Mouse (Mus musculus) spleen, adult 12 weeks (tissue): ENCODE measurements around the gene Nars2.

Source experiments
- DNase-seq: peaks from one replicate; pipeline ENCODE4 v3.0.0; 2022; ENCODE audit warnings: low spot score

The Nars2 gene

DNA sequence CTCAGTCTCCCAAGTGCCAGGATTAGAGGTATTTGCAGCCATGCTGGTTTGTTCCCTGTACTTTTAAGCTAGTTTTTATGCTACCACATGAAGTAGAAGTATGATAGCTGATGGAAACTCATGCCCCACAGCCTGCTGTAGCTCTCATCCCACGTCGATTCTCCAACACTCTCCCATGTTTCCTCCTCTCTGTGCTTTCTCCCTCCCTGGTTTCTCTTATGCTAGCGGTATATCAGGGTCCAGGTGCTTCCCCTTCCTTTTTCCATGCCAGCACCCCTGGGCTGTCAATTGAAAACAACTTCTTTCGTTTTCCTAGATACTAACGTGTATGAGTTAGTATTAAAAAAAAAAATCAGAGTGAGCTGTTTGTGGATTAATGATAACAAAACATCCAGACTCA, 120.8 kb downstream of the Nars2 start:
- DNase-seq = no peak

DNA sequence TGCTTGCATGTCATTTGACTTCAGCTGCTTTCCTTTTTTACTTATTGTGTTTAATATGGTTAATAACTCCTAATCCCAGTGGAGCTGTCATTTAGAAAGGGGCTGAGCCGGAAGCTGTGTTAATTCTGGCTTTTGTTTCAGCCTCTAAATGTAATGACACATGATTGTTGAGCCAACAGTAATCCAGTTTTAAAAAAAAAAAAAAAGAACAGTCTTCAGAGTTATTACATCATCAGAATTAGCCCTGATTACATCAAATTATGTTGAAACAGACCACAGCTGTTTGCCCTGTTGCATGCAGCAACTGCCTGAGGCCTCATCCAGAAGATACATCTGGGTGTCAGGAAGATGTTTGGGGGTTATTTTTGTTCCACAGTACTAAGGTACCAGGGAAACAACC, 123.7 kb downstream of the Nars2 start:
- no peak for DNase-seq

DNA sequence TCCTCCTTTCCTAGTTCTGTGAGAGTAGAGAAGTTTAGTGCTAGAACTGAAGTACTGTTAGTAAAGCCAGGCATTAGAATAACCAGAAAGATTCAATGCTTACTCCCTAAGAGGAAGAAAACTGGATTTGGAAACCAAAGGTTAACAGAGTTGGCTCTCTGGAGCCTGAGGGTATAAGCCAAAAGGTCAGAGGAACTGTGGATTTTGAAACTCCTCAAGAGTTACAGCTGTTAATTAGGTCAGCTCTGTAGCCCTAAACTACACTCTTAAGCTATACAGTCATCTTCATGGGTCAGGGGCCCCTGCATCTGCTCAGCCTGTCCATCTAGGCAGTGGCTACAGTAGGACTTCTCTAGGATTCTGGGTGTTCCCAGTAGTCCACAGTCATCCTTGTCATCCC, 125.7 kb downstream of the Nars2 start:
- no peak for DNase-seq

DNA sequence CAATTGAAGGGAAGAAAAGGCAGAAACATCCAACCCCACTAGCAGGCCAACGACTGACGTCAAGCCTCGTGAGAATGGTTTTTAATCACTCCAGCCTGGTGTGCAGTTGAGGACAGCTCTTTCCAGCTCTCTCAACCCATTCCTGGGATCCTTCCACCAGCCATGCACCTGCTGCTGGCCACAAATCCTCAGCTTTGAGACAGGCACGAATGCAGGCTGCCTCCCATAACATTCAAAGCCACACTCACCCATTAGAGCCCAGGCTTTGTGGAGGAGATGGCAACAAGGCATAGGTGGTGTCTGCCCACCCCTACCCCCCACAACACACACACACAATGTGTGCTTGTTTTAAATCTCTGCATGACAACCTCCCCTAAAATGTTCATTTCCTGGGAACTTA, 127.4 kb downstream of the Nars2 start:
- no peak for DNase-seq

DNA sequence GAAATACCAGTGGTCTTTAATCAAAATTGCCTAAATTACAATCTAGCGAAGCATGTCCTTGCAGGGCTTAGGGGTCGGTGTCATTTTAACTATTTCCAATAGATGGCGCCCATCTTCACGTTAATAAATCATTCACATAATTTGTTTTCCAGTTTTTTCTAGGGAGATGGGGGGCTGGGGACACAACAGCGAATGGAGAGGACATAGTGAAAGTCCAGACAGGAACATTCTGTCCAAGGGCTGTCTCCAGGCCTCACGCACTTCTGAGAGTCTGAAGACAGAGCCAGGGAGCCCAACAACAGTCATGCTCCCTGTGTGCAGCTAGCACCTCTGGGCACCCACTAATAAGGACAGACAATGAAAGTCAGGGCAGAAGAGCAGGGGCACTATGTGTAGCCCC, 127.8 kb downstream of the Nars2 start:
- no peak for DNase-seq

DNA sequence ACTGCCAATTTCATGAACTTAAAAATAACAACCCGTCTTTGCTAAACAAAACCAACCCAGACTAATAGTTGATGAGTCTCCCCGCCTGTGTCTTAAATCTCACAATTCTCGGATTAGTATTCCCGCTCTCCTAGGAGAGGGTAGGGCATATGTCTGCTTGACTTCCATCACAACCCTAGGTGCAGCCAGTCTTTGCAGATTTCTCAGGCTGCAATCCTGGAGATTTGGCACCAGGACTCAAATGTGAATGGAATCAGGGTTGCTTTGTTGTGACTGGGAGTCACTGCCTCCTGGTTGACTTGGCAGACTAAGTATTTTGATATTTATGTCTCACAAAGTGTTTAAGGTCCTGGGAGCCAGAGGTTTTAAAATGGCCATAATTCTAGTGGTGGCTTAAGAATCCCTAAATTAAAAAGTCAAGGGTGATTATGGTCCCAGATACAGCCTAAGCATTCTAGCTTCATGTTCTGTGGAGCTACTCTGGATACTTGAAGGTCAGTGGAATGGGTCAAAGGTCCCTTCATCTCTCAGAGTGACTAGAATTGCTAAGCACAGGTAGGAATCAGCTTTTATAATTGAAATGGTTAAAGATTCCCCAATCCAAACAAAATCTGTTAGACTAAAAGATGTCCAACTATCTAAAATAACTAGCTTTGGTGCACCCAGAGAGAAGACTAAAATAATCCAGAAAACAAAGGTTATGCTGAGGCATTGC, 128.5 kb downstream of the Nars2 start:
- no peak for DNase-seq

DNA sequence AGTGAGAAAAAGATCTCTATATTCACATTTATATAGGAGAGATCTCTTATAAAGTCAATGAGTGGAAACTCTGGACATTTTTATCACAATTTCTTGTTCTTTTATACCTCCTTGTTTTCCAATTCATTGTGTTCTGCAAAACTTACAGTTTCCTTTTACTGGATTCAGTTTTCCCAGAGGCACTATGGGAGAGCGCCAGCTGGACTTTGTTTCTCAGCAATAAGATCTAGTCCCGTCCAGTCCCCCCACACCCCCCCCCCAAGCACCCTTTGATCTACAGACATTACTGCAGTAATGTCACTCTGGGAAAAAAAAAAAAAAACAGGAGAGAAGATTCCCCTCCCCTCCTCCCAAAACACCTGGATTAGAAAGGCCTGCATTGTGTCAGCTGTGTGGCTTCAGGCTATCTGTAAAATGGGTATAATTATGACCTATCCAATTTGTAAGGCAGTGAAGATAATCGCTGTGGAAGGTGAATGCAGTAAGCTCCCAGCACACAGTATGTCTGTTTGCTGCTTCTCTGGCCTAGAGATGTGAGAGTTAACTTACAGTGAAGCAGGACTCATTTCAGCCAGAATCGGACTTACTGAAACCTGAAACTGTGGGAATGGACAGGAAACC, 129.4 kb downstream of the Nars2 start:
- DNase-seq = no peak

DNA sequence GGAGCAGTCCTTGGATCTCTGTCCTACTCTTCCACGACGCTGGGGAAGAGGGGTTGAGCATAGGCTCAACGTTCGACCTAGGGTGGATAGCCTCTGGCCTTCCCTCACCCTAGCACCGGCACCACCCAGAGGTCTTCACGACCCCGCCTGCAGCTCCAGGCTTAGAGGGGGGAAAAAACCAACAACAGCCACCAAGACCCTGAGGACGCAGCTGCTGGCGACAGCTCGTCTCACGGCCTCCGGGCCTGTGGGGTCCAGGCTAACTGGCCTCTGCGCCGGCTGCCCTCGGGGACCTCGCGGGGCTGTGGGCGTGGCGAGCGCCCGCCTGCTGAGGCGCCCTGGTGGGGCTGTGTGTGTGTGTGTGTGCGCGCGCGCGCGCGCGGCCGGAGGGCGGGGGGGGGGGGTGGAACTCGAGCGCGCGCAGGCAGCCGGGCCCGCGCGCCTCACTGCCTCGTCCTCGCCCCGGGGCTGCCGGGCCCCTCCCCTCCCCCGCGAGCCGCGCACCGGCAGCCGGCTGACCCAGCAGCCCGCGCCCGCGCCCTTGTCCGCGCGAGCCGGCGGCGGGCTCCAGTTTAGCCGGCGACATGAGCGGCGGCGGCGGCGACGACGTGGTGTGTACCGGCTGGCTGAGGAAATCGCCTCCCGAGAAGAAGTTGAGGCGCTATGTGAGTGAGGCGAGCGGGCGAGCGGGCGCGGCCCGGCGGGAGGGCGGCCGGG, 130.1 kb downstream of the Nars2 start, which contains the start of gene Gab2:
TSS of gene Gab2 (plus strand) at position 345 of the 717 bp plus-strand sequence.
- DNase-seq = peak; percentile 32

DNA sequence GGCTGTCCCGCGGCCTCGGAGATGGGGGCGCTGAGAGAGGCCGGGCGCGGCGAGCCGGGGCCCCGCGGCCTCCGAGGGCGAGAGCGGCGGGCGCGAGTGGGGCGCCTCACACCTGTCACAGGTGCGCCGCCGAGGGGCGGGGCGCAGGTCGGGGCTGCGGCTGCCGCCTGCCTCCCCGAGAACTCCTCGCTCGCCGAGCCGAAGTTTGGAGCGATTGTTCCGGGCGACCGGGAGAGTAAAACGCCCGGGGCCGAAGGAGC, 130.6 kb downstream of the Nars2 start:
- DNase-seq = no peak

DNA sequence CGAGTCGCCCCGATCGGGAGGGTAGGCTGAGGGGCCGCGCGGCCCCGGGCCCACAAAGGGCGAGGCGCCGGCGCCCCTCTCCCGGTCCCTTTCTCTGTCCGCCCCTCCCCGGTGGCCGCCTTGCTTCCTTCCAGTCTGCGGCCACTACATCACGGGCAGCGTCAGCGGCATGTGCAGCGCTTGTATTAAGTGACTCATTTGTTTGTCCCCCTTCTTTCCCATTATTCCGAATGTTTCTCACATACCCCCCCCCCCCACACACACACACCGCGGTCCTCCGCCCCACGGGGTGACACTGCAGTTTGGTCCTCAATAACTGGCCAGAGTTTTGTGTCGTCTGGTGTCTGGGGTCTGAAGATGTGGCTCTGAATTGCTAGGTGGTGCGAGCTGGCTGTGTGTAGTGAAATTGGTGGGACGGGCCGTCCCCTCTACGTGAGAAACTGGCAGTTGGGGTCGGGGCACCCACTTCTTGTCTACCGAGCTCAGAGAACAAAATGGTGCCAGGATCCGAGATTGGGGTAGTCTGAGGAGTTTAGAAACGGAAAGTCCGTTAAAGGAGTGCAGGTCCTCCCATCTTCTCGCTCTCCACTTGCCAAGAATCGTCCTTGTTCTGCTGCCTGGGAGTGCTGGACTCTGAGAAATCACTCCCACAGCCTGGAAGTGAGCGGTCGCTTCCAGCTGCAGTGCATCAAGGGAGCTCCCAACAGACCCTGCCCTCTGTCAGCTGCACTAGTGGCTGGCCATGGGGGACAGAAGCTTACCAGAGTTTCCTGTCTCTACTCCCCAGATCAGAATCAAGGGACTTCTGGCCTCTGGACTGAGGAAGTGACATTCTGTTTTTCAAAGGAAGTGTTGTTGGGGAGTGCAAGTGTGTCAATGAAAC, 131.2 kb downstream of the Nars2 start:
- DNase-seq = no peak

DNA sequence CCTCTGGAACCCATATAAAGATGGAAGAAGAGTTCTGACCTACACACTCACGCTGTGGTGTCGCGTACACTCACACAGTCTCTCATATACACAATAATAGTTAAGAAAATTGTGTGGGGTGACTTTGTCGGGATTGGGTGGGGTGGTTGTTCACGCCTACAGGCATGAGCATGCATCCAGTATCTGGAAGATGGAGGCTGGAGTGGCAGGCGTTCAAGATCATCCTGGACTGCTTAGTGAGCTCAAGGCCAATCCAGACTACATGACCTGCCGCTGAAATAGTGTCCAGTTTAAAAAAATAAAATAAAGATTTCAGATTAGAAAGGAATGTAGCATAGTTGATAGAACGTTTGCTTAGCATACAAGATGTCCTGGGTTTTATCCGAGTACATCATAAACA, 132.3 kb downstream of the Nars2 start:
- no peak for DNase-seq

DNA sequence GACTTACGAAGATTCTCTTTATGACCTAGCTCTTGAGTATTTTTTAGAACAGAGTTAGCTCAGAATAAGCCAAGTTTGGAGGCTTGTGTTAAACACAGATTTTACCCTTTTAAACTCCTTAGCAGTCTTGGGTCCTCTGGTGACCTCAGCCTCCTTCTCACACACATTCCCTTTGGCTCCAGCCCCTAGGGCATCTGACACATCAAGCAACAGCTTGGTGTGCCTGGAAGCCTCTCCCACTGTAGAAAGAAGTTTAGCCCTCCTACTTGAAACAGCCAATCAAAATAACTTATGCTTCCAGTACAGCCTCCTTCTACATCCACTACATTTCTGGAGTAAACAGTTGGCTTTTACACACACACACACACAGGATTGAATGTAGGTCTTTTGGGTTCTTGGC, 132.9 kb downstream of the Nars2 start:
- DNase-seq = no peak

DNA sequence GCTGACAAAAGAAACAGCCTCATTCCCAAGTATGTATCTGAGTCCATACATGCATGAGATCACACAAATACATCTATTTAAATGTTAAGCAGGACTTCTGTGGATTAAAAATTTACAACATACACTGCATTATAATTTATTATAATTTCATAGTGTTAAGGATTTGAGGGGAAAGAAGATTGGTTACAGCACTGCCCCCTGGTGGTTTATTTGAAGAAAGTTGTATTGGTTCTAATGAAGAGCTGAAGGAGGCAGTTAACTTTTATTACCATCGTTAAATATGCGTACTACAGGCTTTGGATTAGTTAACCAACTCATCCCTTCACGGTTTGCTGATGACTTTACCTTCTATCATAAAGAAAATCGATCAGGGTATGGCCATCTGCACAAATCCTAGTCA, 134.0 kb downstream of the Nars2 start:
- DNase-seq = no peak

DNA sequence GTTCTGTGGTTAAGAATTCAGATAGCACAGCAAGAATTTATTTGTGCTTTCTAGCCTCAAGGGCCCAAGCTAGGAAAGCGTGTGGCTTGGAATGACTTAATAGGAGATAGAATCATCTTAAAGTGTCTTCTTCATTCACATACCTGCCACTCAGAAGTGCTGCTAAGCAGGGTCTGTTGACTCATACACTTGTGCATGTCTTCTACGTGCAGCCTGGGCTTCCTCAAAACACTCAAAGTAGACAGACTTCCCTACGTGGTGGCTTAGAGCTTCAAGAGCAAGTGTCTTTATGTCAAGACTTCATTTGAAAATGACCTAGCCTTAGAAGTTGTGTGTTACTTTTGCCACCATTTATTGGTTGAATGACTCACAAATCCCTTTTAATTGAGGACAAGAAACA, 142.9 kb downstream of the Nars2 start:
- no peak for DNase-seq

DNA sequence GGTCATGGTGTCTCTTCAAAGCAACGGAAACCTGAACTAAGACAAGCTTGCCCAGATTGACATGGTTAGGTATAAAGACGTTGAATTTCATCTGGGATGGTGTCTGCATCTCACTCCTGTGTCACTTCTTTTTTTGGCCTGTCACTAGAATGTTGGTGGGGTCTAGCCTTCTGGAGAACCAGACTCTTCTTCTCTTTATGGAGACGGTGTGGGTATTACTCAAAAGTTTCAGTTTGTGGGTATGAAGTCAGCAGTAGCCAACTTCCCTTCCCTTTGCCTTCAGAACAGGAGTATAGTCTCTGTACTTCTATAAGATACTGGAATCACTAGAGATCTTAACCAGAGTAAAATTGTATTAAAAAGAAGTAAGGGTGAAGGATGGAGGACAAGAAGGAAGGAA, 156.8 kb downstream of the Nars2 start:
- DNase-seq = no peak
